Mouse (Mus musculus) heart, postnatal 0 days (tissue): ENCODE results near the gene Sestd1. TPM values are rescaled to one million over a fixed set of nuclear protein-coding genes. Genes with fewer than 3 reads are reported as not detected.
A peak's percentile ranks its signal among the peaks of the same experiment; 100 is the strongest.

Experiments used
- ATAC-seq: fragments of 200-750 bp; cut with Nextera tagmentation; 2 replicates; pipeline ENCODE4 v1.8.0; 2017; ENCODE audit warnings: low read depth, moderate number of reproducible peaks, moderate library complexity; ENCODE audit not compliant: insufficient read depth
- DNase-seq: peaks from one replicate; pipeline ENCODE4 v3.0.0-alpha.2; 2016; ENCODE audit warnings: low spot score
- H3K27ac ChIP-seq: fragments of 300-500 bp; sonication (generic); 2 replicates; pipeline ENCODE4 v1.5.1; 2014; ENCODE audit warnings: low read depth, mild to moderate bottlenecking
- H3K27me3 ChIP-seq: fragments of 300-500 bp; sonication (generic); 2 replicates; pipeline ENCODE4 v1.6.1; 2014; ENCODE audit warnings: low read length, mixed read lengths; ENCODE audit not compliant: control insufficient read depth, insufficient read depth
- H3K36me3 ChIP-seq: fragments of 300-500 bp; sonication (generic); replicated peaks from 2 replicates; pipeline ENCODE4 v1.6.1; 2014; ENCODE audit warnings: low read length, mixed read lengths; ENCODE audit not compliant: control insufficient read depth, insufficient read depth
- H3K4me1 ChIP-seq: fragments of 300-500 bp; sonication (generic); 2 replicates; pipeline ENCODE4 v1.6.1; 2014; ENCODE audit warnings: antibody characterized with exemption; ENCODE audit not compliant: control insufficient read depth, insufficient read depth
- H3K4me2 ChIP-seq: fragments of 300-500 bp; sonication (generic); 2 replicates; pipeline ENCODE4 v1.6.1; 2014; ENCODE audit warnings: low read depth, mild to moderate bottlenecking, low read length, moderate library complexity
- H3K4me3 ChIP-seq: fragments of 300-500 bp; sonication (generic); 2 replicates; pipeline ENCODE4 v1.5.1; 2014; ENCODE audit warnings: low read depth, low read length
- H3K9ac ChIP-seq: fragments of 300-500 bp; sonication (generic); replicated peaks from 2 replicates; pipeline ENCODE4 v1.6.1; 2014; ENCODE audit warnings: low read depth, low read length, mixed read lengths
- H3K9me3 ChIP-seq: fragments of 300-500 bp; sonication (generic); replicated peaks from 2 replicates; pipeline ENCODE4 v1.6.1; 2016; ENCODE audit warnings: low read length; ENCODE audit not compliant: control insufficient read depth
- CTCF ChIP-seq: IDR thresholded peaks from 2 replicates; pipeline ENCODE4 v1.5.1; 2016; ENCODE audit warnings: antibody characterized with exemption, control low read depth, low read depth
- EP300 ChIP-seq: IDR thresholded peaks from 2 replicates; pipeline ENCODE4 v1.6.1; 2016; ENCODE audit warnings: antibody characterized with exemption, low read depth
- WGBS: fragments of 180-500 bp; shearing (Covaris S2); extraction: QIAGEN DNeasy Blood & Tissue Kit; methylation state at CpG from one replicate; pipeline ENCODE4 v1.1.7; 2014; 5-methylcytosine and 5-hydroxymethylcytosine counted together
- polyA plus RNA-seq: library from polyadenylated mRNA; unstranded; fragments of >200 nt; fragmentation: Nextera tagmentation; extraction: Ambion mirVana; gene quantifications from 2 replicates; pipeline ENCODE4 v1.2.1, GENCODE M21; 2015
- total RNA-seq: library from RNA; depleted of rRNA; stranded (reverse); fragments of >200 nt; gene quantifications from 2 replicates; pipeline ENCODE4 v1.2.3, GENCODE M21; 2014; ENCODE audit warnings: low replicate concordance

Sestd1 gene
- total and polyA plus RNA-seq, 2 experiments from 2014 or later: 9.7 to 9.8 TPM

DNA sequence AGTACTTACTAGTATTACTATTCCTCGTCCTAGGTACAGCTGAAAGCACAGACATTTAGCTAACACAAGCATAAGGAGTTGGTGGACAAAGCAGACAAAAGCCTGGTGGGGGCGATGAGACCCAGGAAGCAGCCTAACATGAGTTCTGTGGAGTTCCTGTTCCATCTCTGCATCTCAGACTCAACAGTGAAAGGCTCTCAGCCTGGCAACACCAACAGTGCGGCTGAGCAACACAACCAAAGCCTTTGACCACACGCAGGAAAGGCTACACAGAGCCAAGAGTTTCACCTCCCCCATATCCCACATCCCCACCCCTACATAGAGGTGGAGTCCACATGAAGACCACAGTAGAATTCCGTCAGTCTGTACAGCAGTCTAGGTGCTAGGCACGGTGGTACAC lies 15.8 kb downstream of the Sestd1 start:
- Histone ChIP-seq H3K9me3 (no peaks in the 10 kb centered on the region), H3K27me3 (no peaks in the 10 kb centered on the region), H3K4me2 (no peak overlapping the region), H3K9ac (no peak overlapping the region), H3K27ac (no peak overlapping the region), H3K36me3 (no peaks in the 10 kb centered on the region), H3K4me3 (no peak overlapping the region), H3K4me1 (peaks cover 50% of the 10 kb centered on the region)
- TF ChIP-seq EP300 (no peak), CTCF (no peak)
- DNase-seq (no peak), ATAC-seq (no peak)
- 75% methylated on average over 6 of the region's 6 CpGs for WGBS

DNA sequence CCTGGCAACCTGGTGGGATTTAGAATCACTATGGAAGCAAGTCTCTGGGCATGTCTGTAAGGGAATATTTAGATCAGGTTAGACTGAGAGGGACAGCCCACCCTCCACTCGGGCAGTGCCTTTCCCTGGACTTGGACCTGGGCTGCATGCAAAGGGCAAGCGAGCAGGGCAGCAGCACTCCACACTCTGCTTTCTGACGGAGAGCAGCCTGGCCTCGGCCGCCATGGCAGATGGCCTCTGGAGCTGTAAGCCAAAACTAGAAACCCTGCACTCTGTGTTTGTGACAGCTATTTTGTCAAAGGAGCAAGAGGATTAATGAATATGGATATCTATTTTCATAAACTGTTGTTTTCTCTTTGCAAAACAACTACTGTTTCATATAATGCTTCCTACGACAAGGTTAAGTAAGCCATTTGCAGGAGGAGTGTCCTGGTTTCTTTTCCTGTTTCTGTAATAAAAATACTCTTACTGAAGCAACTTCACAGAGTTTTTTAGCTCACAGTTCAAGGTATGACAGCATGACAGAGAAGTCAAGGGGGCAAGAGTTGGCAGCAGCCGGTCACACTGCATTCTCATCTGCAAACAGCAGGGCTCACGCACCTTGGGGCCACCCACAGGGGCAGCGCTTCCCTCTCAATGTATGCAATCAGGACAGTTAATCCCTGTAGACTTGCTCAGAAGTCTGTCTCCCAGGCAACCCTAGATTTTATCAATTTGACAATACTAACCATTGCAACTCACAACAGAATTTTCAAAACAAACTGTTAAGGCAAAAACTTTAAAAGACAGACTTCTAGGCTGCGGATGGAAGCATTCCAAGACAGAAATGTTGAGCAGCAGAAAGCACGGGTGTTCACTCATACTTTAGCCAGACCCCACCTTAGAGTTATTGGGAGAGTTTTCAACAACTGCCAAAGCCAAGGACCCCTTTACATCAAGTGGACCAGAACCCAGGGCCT lies 16.6 kb downstream of the Sestd1 start:
- 62% methylated on average over 11 of the region's 11 CpGs for WGBS
- peaks cover 46% of the 10 kb centered on the region for H3K4me1 ChIP-seq

DNA sequence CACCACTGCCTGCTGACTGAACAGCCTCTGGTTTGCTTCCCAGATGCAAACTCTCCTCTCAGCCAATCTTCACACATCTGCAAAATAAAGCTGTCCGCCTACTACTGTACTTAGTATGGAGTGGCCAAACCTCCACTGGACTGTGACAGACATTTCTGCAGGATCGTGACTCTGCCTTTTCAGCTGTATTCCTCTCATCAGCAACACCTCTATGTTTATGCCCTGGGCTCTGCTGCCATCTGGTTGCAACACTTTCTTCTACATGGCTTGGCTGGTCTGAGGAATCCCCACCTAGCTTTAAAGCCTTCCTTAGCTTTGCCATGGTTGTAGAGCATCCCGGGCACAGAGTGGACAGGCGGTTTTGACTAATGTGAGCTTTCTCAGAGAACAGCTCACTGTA lies 20.3 kb downstream of the Sestd1 start:
- H3K4me3 ChIP-seq: no peak overlapping the region
- TF ChIP-seq EP300 (no peak), CTCF (peak; percentile 59)
- 0 out of 2 replicates have a peak, but pooled peaks cover under 1% of the 10 kb centered on the region for H3K36me3 ChIP-seq
- peaks cover 39% of the 10 kb centered on the region for H3K4me1 ChIP-seq
- H3K4me2 ChIP-seq: no peak overlapping the region
- WGBS: 57% methylated on average over 4 of the region's 4 CpGs
- H3K27me3 ChIP-seq: no peaks in the 10 kb centered on the region
- no peak overlapping the region for H3K27ac ChIP-seq
- no peak overlapping the region for H3K9ac ChIP-seq
- H3K9me3 ChIP-seq: no peaks in the 10 kb centered on the region
- DNase-seq: peak; percentile 45
- ATAC-seq: peak; percentile 27; the same call in 1 of the 2 replicates

More for the DNA sequence above, 16.6 kb downstream of the Sestd1 start:
- Histone ChIP-seq H3K36me3 (no peaks in the 10 kb centered on the region), H3K4me3 (no peak overlapping the region), H3K4me2 (no peak overlapping the region), H3K27ac (no peak overlapping the region), H3K9me3 (no peaks in the 10 kb centered on the region), H3K9ac (no peak overlapping the region), H3K27me3 (no peaks in the 10 kb centered on the region)
- DNase-seq (no peak), ATAC-seq (no peak)
- TF ChIP-seq EP300 (no peak), CTCF (no peak)

DNA sequence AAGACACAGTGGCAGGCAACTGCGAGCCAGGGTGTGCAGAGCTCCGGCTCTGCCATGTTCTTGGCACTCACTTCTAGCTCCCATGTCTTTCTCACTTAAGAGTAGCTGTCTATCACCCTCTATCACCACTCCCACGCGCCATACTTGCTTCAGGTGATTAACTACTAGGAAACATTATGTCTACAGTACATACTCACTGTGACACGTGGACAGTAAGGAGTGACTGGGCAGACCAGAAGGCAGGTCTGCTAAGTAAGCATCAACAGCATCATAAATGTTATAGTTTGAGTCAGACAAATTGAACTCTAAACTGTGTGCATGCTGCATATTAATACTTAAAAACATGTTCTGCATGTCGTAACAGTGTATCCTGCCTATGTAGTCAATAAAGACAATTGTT lies 27.2 kb downstream of the Sestd1 start:
- no peaks in the 10 kb centered on the region for H3K9me3 ChIP-seq

GRCm38 (mm10) chr2:77251736-77252135 lies 28.7 kb downstream of the Sestd1 start:
- Histone ChIP-seq H3K4me2 (no peak overlapping the region), H3K27me3 (no peaks in the 10 kb centered on the region), H3K4me1 (peaks cover 12% of the 10 kb centered on the region), H3K9ac (no peak overlapping the region), H3K27ac (no peak overlapping the region), H3K36me3 (0 out of 2 replicates have a peak, but pooled peaks cover 4% of the 10 kb centered on the region), H3K4me3 (no peak overlapping the region), H3K9me3 (no peaks in the 10 kb centered on the region)
- TF ChIP-seq CTCF (no peak), EP300 (no peak)
- ATAC-seq (no peak), DNase-seq (no peak)
- 84% methylated on average over 6 of the region's 6 CpGs for WGBS

More for the DNA sequence above, 27.2 kb downstream of the Sestd1 start:
- no peak overlapping the region for H3K9ac ChIP-seq
- H3K36me3 ChIP-seq: 0 out of 2 replicates have a peak, but pooled peaks cover 4% of the 10 kb centered on the region
- H3K4me2 ChIP-seq: no peak overlapping the region
- TF ChIP-seq CTCF: no peak
- TF ChIP-seq EP300: no peak
- ATAC-seq (peak; percentile 44; the same call in 1 of the 2 replicates), DNase-seq (peak; percentile 30)
- no peak overlapping the region for H3K27ac ChIP-seq
- no peaks in the 10 kb centered on the region for H3K4me1 ChIP-seq
- no peak overlapping the region for H3K4me3 ChIP-seq
- H3K27me3 ChIP-seq: no peaks in the 10 kb centered on the region
- 48% methylated on average over 6 of the region's 6 CpGs for WGBS
